Mouse (Mus musculus) adipocyte (in vitro differentiated cells): ENCODE measurements around the gene Sema4f.
A peak's percentile ranks its signal among the peaks of the same experiment; 100 is the strongest.

Experiments used
- DNase-seq: peaks from one replicate; pipeline ENCODE4 v3.0.0-alpha.2; 2016; ENCODE audit warnings: low spot score

Sema4f gene

GRCm38 (mm10) chr6:82868476-82868875, 71.1 kb downstream of the Sema4f start:
- no peak for DNase-seq

GRCm38 (mm10) chr6:82863380-82863874, 76.1 kb downstream of the Sema4f start:
- DNase-seq: peak; percentile 94

- no peak for DNase-seq
Observed at GRCm38 (mm10) chr6:82862475-82862874, 77.1 kb downstream of the Sema4f start.

- no peak for DNase-seq
Observed at GRCm38 (mm10) chr6:82862042-82862441, 77.5 kb downstream of the Sema4f start.
